Mouse (Mus musculus) heart, embryonic 13.5 days (tissue): ENCODE results near the gene Mfap5. TPM values are rescaled to one million over a fixed set of nuclear protein-coding genes. Genes with fewer than 3 reads are reported as not detected.
"Not testable (repeated sequence)": the region's sequence is repeated elsewhere in the genome, so short reads cannot be mapped to it uniquely, and the experiment has no call there.

Experiments used
- ATAC-seq: fragments of 200-750 bp; cut with Nextera tagmentation; 2 replicates; pipeline ENCODE4 v1.8.0; 2017; ENCODE audit warnings: moderate TSS enrichment; ENCODE audit not compliant: insufficient number of reproducible peaks, low FRiP score, low TSS enrichment; ENCODE audit errors: extremely low read depth
- H3K27ac ChIP-seq: fragments of 300-500 bp; sonication (generic); replicated peaks from 2 replicates; pipeline ENCODE4 v1.5.1; 2015; ENCODE audit warnings: moderate library complexity, mild to moderate bottlenecking, inconsistent platforms
- H3K27me3 ChIP-seq: fragments of 300-500 bp; sonication (generic); replicated peaks from 2 replicates; pipeline ENCODE4 v1.6.1; 2015; ENCODE audit warnings: mild to moderate bottlenecking, inconsistent platforms
- H3K36me3 ChIP-seq: fragments of 300-500 bp; sonication (generic); 2 replicates; pipeline ENCODE4 v1.6.1; 2015; ENCODE audit warnings: mild to moderate bottlenecking, inconsistent platforms
- H3K4me1 ChIP-seq: fragments of 300-500 bp; sonication (generic); 2 replicates; pipeline ENCODE4 v1.6.1; 2015; ENCODE audit warnings: inconsistent platforms
- H3K4me2 ChIP-seq: fragments of 300-500 bp; sonication (generic); 2 replicates; pipeline ENCODE4 v1.6.1; 2015; ENCODE audit warnings: inconsistent platforms, mild to moderate bottlenecking, moderate library complexity
- H3K4me3 ChIP-seq: fragments of 300-500 bp; sonication (generic); 2 replicates; pipeline ENCODE4 v1.5.1; 2015; ENCODE audit warnings: moderate library complexity, mild to moderate bottlenecking, inconsistent platforms
- H3K9ac ChIP-seq: fragments of 300-500 bp; sonication (generic); 2 replicates; pipeline ENCODE4 v1.6.1; 2015; ENCODE audit warnings: inconsistent platforms, mild to moderate bottlenecking, moderate library complexity
- H3K9me3 ChIP-seq: fragments of 300-500 bp; sonication (generic); 2 replicates; pipeline ENCODE4 v1.6.1; 2016; ENCODE audit warnings: inconsistent platforms
- WGBS: fragments of 180-500 bp; shearing (Covaris S2); methylation state at CpG from one replicate; pipeline ENCODE4 v1.1.7; 2015; ENCODE audit warnings: mixed read lengths; 5-methylcytosine and 5-hydroxymethylcytosine counted together
- polyA plus RNA-seq: library from polyadenylated mRNA; unstranded; fragments of >200 nt; fragmentation: Nextera tagmentation; extraction: Ambion mirVana; gene quantifications from 2 replicates; pipeline ENCODE4 v1.2.1, GENCODE M21; 2015

Gene Mfap5
- 13.7 and 13.8 TPM in 2 replicates for polyA plus RNA-seq

DNA sequence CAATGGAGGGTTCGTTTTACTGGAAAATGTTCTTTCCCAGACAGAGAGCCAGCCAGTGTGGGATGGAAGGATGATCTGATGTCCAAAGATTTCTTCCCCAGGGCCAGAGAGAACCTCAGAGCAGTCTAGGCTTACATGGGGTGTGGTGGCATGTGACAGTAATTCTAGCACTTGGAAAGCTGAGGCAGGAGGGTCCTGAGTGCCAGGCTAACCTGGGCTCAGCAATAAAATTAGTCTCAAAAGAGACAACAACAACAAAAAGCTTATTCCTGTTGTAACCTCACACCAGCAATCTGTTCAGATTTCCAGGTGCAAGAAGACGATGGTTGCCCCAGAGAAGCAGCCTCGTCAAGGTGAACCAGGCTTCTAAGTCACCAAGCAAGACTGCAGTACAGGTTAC is at the start of gene Mfap5:
Mfap5 (plus strand) TSS at position 301 of the 400 bp plus-strand sequence.
- no peaks in the 10 kb centered on the region for H3K9me3 ChIP-seq
- ATAC-seq: no peak
- no peaks in the 10 kb centered on the region for H3K27me3 ChIP-seq
- H3K9ac ChIP-seq: no peak within 1 kb of the TSS
- H3K36me3 ChIP-seq: no peaks in the 10 kb centered on the region
- H3K27ac ChIP-seq: no peak within 1 kb of the TSS
- H3K4me1 ChIP-seq: no peaks in the 10 kb centered on the region
- H3K4me2 ChIP-seq: no peak within 1 kb of the TSS
- WGBS: 76% methylated on average over 3 of the region's 3 CpGs
- no peak within 1 kb of the TSS for H3K4me3 ChIP-seq

- H3K36me3 ChIP-seq: peaks cover 34% of the 10 kb centered on the region
- WGBS: 85% methylated on average over 8 of the region's 8 CpGs
- no peak overlapping the region for H3K9ac ChIP-seq
- no peak overlapping the region for H3K27ac ChIP-seq
- no peaks in the 10 kb centered on the region for H3K9me3 ChIP-seq
- no peak overlapping the region for H3K4me3 ChIP-seq
- no peak for ATAC-seq
- no peak overlapping the region for H3K4me2 ChIP-seq
- no peaks in the 10 kb centered on the region for H3K27me3 ChIP-seq
- no peaks in the 10 kb centered on the region for H3K4me1 ChIP-seq
Measured at GRCm38 (mm10) chr6:122458946-122459693, 46.5 kb upstream of the Mfap5 start.

GRCm38 (mm10) chr6:122466092-122466713 is 39.4 kb upstream of the Mfap5 start:
- peaks cover 26% of the 10 kb centered on the region for H3K36me3 ChIP-seq
- H3K4me2 ChIP-seq: no peak overlapping the region
- no peak for ATAC-seq
- H3K4me3 ChIP-seq: no peak overlapping the region
- no peaks in the 10 kb centered on the region for H3K4me1 ChIP-seq
- no peaks in the 10 kb centered on the region for H3K9me3 ChIP-seq
- no peaks in the 10 kb centered on the region for H3K27me3 ChIP-seq
- H3K27ac ChIP-seq: no peak overlapping the region
- 83% methylated on average over 3 of the region's 3 CpGs for WGBS
- H3K9ac ChIP-seq: no peak overlapping the region

GRCm38 (mm10) chr6:122469030-122469640 is 36.5 kb upstream of the Mfap5 start:
- WGBS: 86% methylated on average over 15 of the region's 15 CpGs
- H3K36me3 ChIP-seq: peaks cover 22% of the 10 kb centered on the region; the same call in 1 of the 2 replicates
- no peaks in the 10 kb centered on the region for H3K4me1 ChIP-seq
- no peaks in the 10 kb centered on the region for H3K27me3 ChIP-seq
- no peak overlapping the region for H3K4me2 ChIP-seq
- H3K9me3 ChIP-seq: no peaks in the 10 kb centered on the region
- no peak overlapping the region for H3K9ac ChIP-seq
- no peak overlapping the region for H3K27ac ChIP-seq
- no peak overlapping the region for H3K4me3 ChIP-seq
- ATAC-seq: no peak

DNA sequence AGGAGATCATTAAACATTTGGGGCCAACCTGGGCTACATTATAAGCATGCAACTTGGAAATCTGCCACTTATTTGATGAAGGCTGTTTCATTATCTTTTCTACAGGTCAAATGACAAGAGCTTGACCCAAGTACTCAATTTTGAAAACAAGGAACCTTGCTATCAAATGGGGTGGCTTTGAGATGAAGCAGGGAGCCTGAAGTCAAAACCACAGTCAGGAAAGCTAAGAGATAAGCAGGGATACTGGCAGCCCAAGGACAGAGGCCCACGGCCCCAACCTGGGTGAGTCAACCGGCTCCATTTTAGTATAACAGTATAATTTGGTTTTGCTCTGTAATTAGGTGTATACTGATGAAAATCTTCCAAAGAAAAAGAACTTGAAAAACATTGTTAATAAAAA is 35.4 kb upstream of the Mfap5 start:
- H3K9ac ChIP-seq: no peak overlapping the region
- no peaks in the 10 kb centered on the region for H3K9me3 ChIP-seq
- ATAC-seq: no peak
- H3K36me3 ChIP-seq: peaks cover 22% of the 10 kb centered on the region; the same call in 1 of the 2 replicates
- H3K27ac ChIP-seq: no peak overlapping the region
- H3K4me3 ChIP-seq: no peak overlapping the region
- no peaks in the 10 kb centered on the region for H3K4me1 ChIP-seq
- WGBS: 57% methylated on average over 2 of the region's 2 CpGs
- no peak overlapping the region for H3K4me2 ChIP-seq
- H3K27me3 ChIP-seq: no peaks in the 10 kb centered on the region

- not testable (repeated sequence) for H3K27ac ChIP-seq, ATAC-seq, H3K9me3 ChIP-seq, H3K4me2 ChIP-seq, H3K9ac ChIP-seq, H3K4me3 ChIP-seq, H3K27me3 ChIP-seq, H3K4me1 ChIP-seq
- 76% methylated on average over 3 of the region's 3 CpGs for WGBS
- H3K36me3 ChIP-seq: peaks cover 22% of the 10 kb centered on the region; the same call in 1 of the 2 replicates
Measured at GRCm38 (mm10) chr6:122471461-122471860, 34.2 kb upstream of the Mfap5 start.

GRCm38 (mm10) chr6:122478062-122478461 is 27.6 kb upstream of the Mfap5 start:
- Histone ChIP-seq H3K4me1 (no peaks in the 10 kb centered on the region), H3K27me3 (no peaks in the 10 kb centered on the region), H3K4me3 (no peak overlapping the region), H3K36me3 (no peaks in the 10 kb centered on the region), H3K27ac (no peak overlapping the region), H3K4me2 (no peak overlapping the region), H3K9me3 (no peaks in the 10 kb centered on the region), H3K9ac (no peak overlapping the region)
- ATAC-seq: no peak
- 61% methylated on average over 3 of the region's 3 CpGs for WGBS

DNA sequence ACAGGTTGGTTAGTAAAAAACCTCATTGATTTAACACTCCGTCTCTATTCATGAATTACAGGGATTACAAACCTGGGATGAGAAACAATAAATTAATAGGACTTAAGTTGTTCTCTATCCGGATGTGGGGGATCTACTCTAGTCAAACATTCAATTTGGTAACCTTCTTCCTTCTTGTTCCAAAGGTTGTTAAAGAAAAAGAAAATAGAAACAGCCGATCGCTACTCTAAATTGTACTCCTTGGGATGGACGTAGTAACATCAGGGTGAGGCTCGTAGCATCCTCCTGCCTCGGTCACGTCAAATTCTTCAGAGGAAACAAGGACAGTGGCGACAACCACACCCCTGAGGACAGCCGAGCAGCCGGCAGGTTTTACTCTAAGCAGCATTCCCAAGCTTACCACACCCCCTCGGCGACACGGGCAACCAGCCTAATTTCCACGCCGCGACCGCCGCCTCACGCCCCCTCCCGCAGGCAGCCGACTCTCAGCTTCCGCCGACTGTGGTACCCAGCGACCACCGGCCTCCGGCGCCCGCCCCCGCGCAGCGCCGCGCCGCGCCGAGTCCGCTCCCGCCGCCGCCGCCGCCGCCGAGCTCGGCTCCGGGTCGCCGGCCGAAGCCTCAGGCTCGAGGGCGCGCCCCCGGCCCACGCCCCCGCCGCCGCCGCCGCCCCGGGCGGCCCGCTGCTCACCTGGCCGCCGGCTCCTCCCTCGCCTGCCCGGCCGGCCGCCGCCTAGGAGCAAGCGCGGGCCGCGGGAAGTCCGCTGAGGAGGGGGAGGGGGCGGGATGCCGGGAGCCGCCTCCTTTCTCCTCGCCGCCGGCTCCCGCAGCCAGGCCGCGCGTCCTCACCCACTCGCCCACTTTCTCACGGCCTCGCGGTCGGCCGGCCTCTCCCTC is 20.0 kb upstream of the Mfap5 start:
- Histone ChIP-seq H3K4me1 (no peaks in the 10 kb centered on the region), H3K36me3 (no peaks in the 10 kb centered on the region), H3K9me3 (no peaks in the 10 kb centered on the region), H3K4me2 (peak overlapping the region; percentile 83), H3K27me3 (peaks cover 53% of the 10 kb centered on the region), H3K27ac (no peak overlapping the region), H3K4me3 (peak overlapping the region; percentile 80), H3K9ac (peak overlapping the region; percentile 85)
- WGBS: 2% methylated on average over 72 of the region's 91 CpGs
- peak; percentile 39; the same call in 1 of the 2 replicates for ATAC-seq

- Histone ChIP-seq H3K9me3 (no peaks in the 10 kb centered on the region), H3K27me3 (peaks cover 53% of the 10 kb centered on the region), H3K4me1 (peaks cover 6% of the 10 kb centered on the region), H3K4me2 (peak overlapping the region; percentile 83), H3K36me3 (no peaks in the 10 kb centered on the region), H3K4me3 (peak overlapping the region; percentile 80), H3K27ac (no peak overlapping the region), H3K9ac (peak overlapping the region; percentile 85)
- ATAC-seq: peak; percentile 58; the same call in 1 of the 2 replicates
- WGBS: under 1% methylated on average over 91 of the region's 111 CpGs
Measured at GRCm38 (mm10) chr6:122486297-122487117, 19.1 kb upstream of the Mfap5 start.

GRCm38 (mm10) chr6:122490929-122491512 is 14.6 kb upstream of the Mfap5 start:
- WGBS: 19% methylated on average over 15 of the region's 15 CpGs
- Histone ChIP-seq H3K4me2 (peak overlapping the region; percentile 81), H3K27ac (peak overlapping the region; percentile 66), H3K9me3 (no peaks in the 10 kb centered on the region), H3K4me1 (peaks cover 35% of the 10 kb centered on the region), H3K9ac (peak overlapping the region; percentile 76), H3K27me3 (peaks cover 29% of the 10 kb centered on the region), H3K4me3 (peak overlapping the region; percentile 54), H3K36me3 (no peaks in the 10 kb centered on the region)
- ATAC-seq: no peak
